Mouse (Mus musculus): ENCODE data around the gene Tpr. TPM values are rescaled to one million over a fixed set of nuclear protein-coding genes. Genes with fewer than 3 reads are reported as not detected.

Tpr gene
- 289 TPM for total RNA-seq (2023)

GRCm38 (mm10) chr1:150392638-150393487, at the start of gene Tpr, which contains the start of gene Odr4:
Gene Tpr (plus strand): TSS chr1:150392838.
Gene Odr4 (minus strand): TSS chr1:150393080.

GRCm38 (mm10) chr1:150466132-150466531, 73.5 kb downstream of the Tpr start, which contains the start of gene Prg4:
Gene Prg4 (minus strand): TSS chr1:150466165.

Other genes starting within 250 kb of the Tpr start
- not detected for gene Pdc, start 73.4 kb upstream of the Tpr start, total RNA-seq (2023)
- gene Odr4, start 242 bp downstream of the Tpr start, total RNA-seq (2023) = 23.8 TPM
- 1.9 TPM for gene Prg4, start 73.3 kb downstream of the Tpr start, total RNA-seq (2023)